Mouse (Mus musculus): ENCODE data around the gene Ptch1. TPM values are rescaled to one million over a fixed set of nuclear protein-coding genes. Genes with fewer than 3 reads are reported as not detected.

Ptch1 gene
- total RNA-seq, 2 experiments from 2014 or later: 8.6 to 10.4 TPM

DNA sequence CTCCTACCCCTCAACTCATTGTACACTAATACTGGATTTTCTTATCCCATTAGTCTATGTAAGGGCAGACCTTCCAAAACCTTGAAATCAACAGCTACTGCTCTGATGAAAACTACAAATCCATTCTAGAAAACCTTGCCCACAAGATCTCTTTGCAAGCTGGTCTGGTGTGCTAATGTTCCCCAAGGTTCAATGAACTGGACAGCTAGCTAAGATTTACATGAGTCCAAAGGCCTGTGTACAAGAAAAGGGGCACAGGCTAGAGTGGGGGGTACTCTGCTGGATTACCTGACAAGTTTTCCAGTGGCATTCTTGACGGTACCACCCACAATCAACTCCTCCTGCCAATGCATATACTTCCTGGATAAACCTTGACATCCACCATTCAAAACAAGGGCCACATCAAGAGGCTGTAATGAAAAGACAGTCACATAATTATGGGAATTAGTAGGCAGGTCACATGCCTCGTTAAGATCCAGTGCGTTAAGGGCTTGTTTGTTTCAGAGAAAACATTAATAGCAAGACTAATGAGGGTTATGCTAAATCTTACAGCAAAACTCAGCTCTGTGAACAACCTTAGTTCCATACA lies 30.5 kb downstream of the Ptch1 start:
- intact Hi-C loops (cut with DNase I): no loop called here
- DNase-seq: no peak

DNA sequence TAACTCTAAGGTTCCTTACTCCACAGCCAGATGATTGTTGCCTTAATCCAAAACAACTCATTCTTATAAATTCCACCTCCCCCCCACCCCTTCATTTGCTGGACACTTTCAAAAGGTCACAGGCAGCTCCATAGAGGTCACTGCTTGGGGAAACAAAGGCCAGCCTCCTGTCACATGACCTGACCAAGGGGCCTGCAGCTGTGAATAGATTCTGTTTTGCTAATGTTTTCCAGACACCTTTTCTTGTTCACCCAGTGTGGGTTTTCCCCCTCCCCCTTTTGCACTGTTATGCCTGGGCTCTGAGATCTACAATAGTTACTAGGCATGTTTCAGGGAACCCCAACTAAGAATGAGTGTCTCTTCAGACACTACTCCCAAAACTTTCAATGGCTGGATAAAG lies 31.9 kb downstream of the Ptch1 start:
- intact Hi-C loops (cut with DNase I): no loop called here

GRCm38 (mm10) chr13:63540584-63540983 lies 32.8 kb downstream of the Ptch1 start:
- DNase-seq: no peak
- intact Hi-C loops (cut with DNase I): no loop called here

More for the DNA sequence above, 31.9 kb downstream of the Ptch1 start:
- no peak for DNase-seq

DNA sequence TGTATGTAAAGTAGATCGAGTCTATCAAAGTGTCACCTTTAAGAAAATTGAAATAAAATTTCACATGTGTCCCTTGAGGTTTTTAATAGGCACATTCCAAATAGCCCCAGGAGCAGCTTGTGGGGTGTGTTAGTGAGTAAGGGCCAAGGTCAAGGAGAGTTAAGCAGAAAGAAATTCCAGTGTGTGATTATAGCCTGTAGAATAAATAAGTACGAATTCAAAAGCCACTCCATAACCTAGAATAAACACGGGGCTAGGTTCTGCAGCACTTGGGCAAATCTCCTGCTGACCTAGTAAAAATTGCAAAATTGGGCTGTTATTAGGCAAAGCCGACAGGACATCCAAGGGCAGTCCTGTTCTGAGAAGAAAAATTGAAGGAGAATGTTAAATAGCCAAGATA lies 38.4 kb downstream of the Ptch1 start:
- DNase-seq: no peak
- intact Hi-C loops (cut with DNase I): no loop called here

DNA sequence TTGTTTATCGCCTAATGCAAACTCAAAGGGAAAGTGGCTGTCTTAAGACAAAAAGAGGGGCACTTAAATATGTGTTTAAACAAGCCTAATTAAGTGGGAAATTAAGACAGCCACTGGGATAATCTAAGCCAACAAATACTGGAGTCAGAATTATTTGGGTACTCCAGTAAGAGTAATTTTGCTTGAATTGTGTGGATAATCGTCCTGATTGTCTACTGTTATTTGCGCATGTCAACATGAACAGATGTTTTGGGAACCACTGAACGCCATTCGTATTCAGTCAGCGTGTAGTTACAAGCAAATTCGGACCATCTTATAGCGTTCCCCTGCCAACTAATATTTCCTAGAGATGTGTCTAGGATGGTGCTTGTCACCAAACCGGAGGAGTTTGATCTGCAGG lies 42.5 kb downstream of the Ptch1 start:
- intact Hi-C loops (cut with DNase I): no loop called here
- no peak for DNase-seq

GRCm38 (mm10) chr13:63530371-63530764 lies 43.0 kb downstream of the Ptch1 start:
- no peak for DNase-seq
- intact Hi-C loops (cut with DNase I): no loop called here

GRCm38 (mm10) chr13:63529602-63530370 lies 43.6 kb downstream of the Ptch1 start:
- intact Hi-C loops (cut with DNase I): no loop called here
- no peak for DNase-seq

GRCm38 (mm10) chr13:63528852-63529251 lies 44.5 kb downstream of the Ptch1 start:
- intact Hi-C loops (cut with DNase I): no loop called here
- no peak for DNase-seq

- intact Hi-C loops (cut with DNase I): no loop called here
- DNase-seq: no peak
These were observed 45.2 kb downstream of the Ptch1 start for GRCm38 (mm10) chr13:63528164-63528675.

DNA sequence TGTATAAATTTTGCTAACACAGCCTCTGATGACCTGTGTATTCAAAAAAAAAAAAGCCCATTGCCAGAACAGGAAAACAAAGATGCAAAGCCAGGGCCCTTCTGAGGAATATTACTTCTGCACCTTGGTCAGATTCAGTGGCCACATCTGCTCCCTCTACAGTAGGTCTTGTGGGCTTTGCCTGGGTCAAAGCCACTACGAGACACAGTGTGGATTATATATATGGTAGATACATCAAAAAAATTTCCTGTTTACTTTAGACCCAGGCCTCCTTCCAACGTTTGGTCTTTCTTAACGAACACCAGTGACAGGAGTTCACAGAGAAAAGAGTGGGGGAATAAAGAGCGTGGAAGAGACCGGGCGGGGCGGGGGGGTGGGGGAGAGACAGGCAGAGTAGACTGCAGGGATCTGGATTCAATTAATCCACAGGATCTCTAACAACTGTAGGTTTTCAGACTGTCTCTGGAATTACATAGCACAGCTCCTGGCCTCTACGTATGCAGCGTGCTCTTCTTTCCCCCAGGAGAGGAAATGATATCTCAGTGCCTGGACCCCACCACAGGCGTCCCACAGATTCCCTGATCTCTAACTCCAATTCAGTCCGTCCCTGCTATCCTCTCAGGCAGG lies 47.7 kb downstream of the Ptch1 start:
- intact Hi-C loops (cut with DNase I): no loop called here
- DNase-seq: no peak

DNA sequence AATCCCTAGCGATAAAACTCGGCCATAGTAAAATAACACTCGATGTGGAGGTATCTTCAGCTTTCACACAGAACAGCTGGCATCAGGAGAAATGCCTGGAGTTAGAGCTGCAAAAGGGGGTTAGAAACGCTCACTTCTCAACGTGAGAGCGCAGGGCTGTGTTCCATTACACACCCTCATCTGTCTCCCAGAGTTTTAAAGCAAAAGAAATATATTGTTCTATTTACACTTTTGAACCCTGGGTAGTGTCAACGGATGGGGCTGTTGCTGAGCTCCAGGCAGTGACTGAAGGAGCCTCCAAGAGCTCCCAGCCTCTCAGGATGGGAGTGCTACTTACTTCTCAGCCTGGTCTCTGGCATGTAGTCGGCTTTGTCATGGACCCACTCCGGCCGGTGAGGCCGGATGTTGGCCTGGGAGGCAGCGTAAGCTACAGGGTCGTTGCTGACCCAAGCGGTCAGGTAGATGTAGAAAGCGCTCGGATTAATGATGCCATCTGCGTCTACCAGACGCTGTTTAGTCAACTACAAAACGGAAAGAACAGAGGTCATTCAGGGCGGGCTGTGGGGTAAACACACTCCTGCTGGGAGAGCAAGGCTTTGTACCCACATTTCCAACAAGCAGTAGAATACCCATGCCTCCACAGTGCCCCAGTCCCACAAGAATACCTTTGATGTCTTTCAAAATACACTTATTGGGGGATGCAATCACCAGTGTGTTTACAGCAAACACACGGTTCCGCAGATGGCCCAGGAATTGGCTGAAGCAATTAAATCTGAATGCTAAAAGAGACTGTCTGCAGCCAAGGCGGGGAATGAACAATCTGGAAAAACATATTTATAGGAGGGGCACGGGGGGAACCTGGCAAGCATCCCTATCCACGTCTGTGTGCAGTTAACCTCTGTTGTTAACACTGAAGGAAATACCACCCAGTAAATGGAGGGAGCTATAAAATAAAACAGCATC lies 48.5 kb downstream of the Ptch1 start:
- DNase-seq: no peak
- intact Hi-C loops (cut with DNase I): no loop called here

DNA sequence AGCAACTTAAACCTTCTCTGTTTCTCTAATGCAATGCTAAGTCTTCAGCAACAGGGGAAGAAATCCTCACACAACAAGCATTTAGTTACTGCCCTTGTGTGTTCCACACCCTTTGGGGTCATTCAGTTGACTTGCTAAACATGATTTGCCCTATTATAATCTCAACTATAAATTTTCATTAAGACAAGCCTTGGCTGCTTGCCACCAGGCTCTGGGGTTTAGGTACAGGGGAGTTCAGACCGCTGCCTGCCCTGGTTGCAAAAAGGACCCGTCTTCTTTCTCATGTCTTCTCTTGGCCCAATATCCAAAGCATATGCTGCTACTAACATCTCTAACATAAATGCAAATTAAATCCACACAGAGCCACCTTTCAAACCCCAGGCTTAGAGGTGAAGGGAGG lies 49.3 kb downstream of the Ptch1 start:
- no peak for DNase-seq
- intact Hi-C loops (cut with DNase I): no loop called here

DNA sequence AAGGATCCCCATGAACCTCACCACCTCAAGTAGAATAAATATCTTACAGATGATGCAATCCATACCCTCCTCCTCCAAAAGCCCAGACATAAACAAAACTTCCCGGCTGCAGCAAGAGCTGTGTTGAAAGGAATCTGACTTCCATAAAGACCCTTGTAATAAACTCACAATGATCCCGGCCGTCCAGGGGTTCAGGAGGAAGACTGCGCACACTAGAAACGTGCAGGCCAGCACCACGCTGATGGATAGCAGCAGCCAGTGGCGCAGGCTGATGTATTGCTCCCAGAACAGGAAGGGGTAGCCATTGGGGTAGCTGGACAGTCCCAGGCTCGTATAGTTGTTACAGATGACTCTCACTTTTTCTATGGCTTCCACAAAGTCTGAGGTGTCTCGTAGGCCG lies 50.6 kb downstream of the Ptch1 start:
- DNase-seq: no peak
- intact Hi-C loops (cut with DNase I): no loop called here

- intact Hi-C loops (cut with DNase I): no loop called here
- no peak for DNase-seq
These were observed 53.3 kb downstream of the Ptch1 start for GRCm38 (mm10) chr13:63520110-63520509.

GRCm38 (mm10) chr13:63516535-63516934 lies 56.9 kb downstream of the Ptch1 start:
- intact Hi-C loops (cut with DNase I): no loop called here
- DNase-seq: no peak

DNA sequence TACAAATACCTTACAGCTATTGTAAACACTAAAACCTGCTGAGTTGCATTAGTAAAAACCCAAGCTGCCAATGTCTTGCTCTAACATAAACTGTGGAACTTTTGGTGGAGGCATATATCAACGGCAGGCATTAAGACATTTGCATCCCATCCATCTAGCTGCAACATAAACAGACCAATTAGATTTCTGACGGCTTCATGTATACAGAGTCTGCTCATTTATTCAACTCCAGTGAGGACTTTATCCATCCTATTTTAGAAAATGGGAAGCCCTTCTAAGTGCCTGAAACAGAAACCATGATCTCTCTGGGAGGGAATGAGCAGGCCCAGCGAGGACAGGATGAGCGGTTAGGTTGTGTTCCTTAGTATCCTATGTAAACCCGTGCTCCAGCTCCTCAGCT lies 57.9 kb downstream of the Ptch1 start:
- intact Hi-C loops (cut with DNase I): no loop called here
- no peak for DNase-seq

DNA sequence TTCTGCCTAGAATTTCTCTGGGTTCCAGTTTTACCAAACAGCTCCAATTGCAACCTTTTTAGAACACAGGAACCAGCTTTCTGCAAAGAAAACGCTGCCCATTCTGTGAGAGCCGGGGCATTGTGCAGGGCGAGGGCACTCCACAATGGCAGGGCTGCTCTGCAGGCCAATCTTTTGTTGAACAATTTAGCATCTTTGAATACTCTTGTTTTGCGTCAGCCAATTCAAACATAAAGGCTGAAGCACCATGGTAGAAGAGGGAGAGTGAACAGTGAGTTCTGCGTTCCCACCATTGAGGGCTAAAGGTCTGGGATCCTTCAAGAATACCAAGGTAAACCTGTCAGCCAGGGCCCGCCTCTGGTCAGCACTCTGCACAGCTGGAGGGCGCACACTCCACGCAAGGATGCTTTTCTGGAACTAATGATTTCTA lies 58.5 kb downstream of the Ptch1 start:
- DNase-seq: no peak
- intact Hi-C loops (cut with DNase I): no loop called here

- intact Hi-C loops (cut with DNase I): no loop called here
- no peak for DNase-seq
These were observed 59.9 kb downstream of the Ptch1 start for GRCm38 (mm10) chr13:63513374-63514098.

DNA sequence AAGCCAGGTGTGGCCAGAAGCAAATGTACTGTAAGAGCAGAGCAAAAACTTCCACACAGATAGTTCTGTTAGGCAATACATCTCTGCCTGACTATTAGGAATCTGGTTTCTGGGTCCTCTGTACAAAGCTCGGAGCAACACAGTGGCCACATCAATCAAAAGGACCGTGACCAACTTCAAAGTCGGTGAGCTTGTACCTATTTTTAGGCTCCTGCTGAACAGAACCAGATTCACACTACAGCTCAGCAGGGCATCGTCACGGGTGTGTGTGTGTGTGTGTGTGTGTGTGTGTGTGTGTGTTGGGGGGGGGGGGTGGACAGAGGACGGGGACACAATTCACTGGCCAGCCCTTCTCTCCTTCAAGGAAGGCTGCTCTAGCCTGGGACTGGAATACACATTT lies 61.0 kb downstream of the Ptch1 start:
- no peak for DNase-seq
- intact Hi-C loops (cut with DNase I): no loop called here

GRCm38 (mm10) chr13:63507821-63508220 lies 65.6 kb downstream of the Ptch1 start:
- no peak for DNase-seq
- intact Hi-C loops (cut with DNase I): no loop called here
